Mouse (Mus musculus): ENCODE results near the gene Zfp3. TPM values are rescaled to one million over a fixed set of nuclear protein-coding genes. Genes with fewer than 3 reads are reported as not detected.
"Not testable (repeated sequence)": the region's sequence is repeated elsewhere in the genome, so short reads cannot be mapped to it uniquely, and the experiment has no call there.

Zfp3 gene
- polyA plus RNA-seq, 1 experiment from 2014 or later: 14.9 TPM

DNA sequence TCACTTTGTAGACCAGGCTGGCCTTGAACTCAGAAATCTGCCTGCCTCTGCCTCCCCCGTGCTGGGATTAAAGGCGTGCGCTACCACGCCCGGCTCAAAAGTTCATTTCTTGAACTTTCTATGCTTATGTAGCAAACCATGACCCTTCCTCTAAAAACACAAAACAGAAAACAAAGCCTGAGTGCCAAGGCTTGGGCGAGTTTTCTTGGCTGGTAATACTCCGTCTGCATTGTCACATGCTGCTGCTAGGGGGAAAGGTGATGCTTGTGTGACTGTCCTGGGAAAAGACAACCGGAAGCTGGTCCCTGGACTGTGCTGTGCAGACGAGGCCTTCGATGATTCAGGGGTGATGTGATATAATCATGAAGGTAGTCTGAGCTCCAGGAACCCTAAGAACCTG lies 10.9 kb upstream of the Zfp3 start:
- H3K9ac ChIP-seq (ENCODE audit: low read length): no peak overlapping the region
- no peaks in the 10 kb centered on the region for H3K4me1 ChIP-seq (ENCODE audit: control insufficient read depth, insufficient read depth, low read length)
- ATAC-seq (no peak), DNase-seq (ENCODE audit: low spot score) (no peak)
- H3K9me3 ChIP-seq (replicated peaks; ENCODE audit: control insufficient read depth, low read length): no peaks in the 10 kb centered on the region
- no peak overlapping the region for H3K4me2 ChIP-seq (ENCODE audit: low read length)
- H3K36me3 ChIP-seq (ENCODE audit: control insufficient read depth, insufficient read depth, low read length): no peaks in the 10 kb centered on the region
- H3K27ac ChIP-seq (ENCODE audit: low read depth, low read length): no peak overlapping the region
- 89% methylated on average over 10 of the region's 10 CpGs for WGBS
- H3K4me3 ChIP-seq (ENCODE audit: low read depth, low read length): no peak overlapping the region
- no peaks in the 10 kb centered on the region for H3K27me3 ChIP-seq (replicated peaks; ENCODE audit: control insufficient read depth, insufficient read depth, low read length)

DNA sequence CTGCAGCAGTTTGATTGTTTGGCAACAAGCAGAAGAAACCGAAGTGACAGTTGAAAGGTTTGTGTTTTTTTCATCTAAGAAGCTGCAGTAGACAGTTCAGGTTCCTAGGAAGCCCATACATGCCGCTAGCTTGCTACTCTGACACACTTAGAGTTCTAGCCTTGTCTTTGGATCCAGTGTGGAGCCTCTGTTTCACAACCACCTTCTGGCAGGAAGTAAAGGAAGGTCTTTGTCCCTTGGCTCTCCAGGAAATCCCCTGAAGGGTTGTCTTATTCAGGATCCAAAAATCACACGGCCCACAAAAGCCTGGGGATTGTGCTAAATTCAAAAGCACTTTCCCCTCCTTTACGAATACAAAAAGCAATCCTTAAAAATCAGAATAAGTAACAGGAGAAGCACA lies 9.5 kb upstream of the Zfp3 start:
- H3K27ac ChIP-seq (ENCODE audit: low read depth, low read length): no peak overlapping the region
- 40% methylated on average over 4 of the region's 4 CpGs for WGBS
- H3K9ac ChIP-seq (ENCODE audit: low read length): no peak overlapping the region
- no peak overlapping the region for H3K4me2 ChIP-seq (ENCODE audit: low read length)
- H3K4me1 ChIP-seq (ENCODE audit: control insufficient read depth, insufficient read depth, low read length): no peaks in the 10 kb centered on the region
- DNase-seq (ENCODE audit: low spot score): no peak
- ATAC-seq: no peak
- H3K36me3 ChIP-seq (ENCODE audit: control insufficient read depth, insufficient read depth, low read length): no peaks in the 10 kb centered on the region
- H3K4me3 ChIP-seq (ENCODE audit: low read depth, low read length): no peak overlapping the region
- H3K27me3 ChIP-seq (replicated peaks; ENCODE audit: control insufficient read depth, insufficient read depth, low read length): no peaks in the 10 kb centered on the region
- no peaks in the 10 kb centered on the region for H3K9me3 ChIP-seq (replicated peaks; ENCODE audit: control insufficient read depth, low read length)

DNA sequence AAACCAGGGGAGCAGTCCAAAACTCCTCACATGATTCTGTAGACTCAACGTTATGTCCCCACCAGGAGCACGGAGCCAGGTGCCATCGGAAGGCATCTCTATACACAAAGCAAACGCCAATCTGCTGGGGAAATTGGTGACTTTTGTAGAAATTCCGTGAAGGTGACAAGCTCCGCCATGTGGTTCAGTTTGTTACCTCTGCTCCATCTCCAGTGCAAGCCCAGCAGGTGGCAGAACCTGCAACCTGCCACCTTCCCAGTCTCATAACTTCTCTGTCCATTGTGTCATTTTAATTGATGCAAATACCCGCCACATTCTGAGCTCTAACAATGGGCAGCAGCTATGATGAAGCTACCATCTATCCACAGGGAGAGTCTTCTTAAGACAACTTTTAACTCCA lies 9.1 kb upstream of the Zfp3 start:
- H3K36me3 ChIP-seq (ENCODE audit: control insufficient read depth, insufficient read depth, low read length): no peaks in the 10 kb centered on the region
- H3K9me3 ChIP-seq (replicated peaks; ENCODE audit: control insufficient read depth, low read length): no peaks in the 10 kb centered on the region
- no peaks in the 10 kb centered on the region for H3K27me3 ChIP-seq (replicated peaks; ENCODE audit: control insufficient read depth, insufficient read depth, low read length)
- ATAC-seq (no peak), DNase-seq (ENCODE audit: low spot score) (no peak)
- H3K4me3 ChIP-seq (ENCODE audit: low read depth, low read length): no peak overlapping the region
- H3K27ac ChIP-seq (ENCODE audit: low read depth, low read length): no peak overlapping the region
- no peak overlapping the region for H3K4me2 ChIP-seq (ENCODE audit: low read length)
- 52% methylated on average over 7 of the region's 7 CpGs for WGBS
- no peaks in the 10 kb centered on the region for H3K4me1 ChIP-seq (ENCODE audit: control insufficient read depth, insufficient read depth, low read length)
- no peak overlapping the region for H3K9ac ChIP-seq (ENCODE audit: low read length)

DNA sequence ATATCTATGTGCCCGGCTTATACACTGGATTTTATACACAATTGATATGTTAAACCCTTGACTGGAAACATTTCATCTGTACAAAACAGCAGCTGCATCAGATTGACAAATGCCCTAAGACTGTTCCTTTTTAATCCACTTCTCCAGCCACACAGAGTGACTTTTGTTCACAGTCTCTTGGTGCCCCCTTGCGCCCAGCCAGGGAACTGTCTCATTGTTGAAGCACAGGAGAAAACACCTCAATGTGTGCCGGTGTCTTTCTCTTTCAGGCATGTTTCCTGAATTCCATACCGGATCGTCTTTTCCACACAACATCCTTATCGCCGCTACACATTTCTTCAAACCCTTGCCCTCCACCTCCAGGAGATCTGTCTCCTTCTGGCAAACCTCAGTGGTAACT lies 8.4 kb upstream of the Zfp3 start:
- Histone ChIP-seq H3K36me3 (ENCODE audit: control insufficient read depth, insufficient read depth, low read length) (no peaks in the 10 kb centered on the region), H3K27me3 (replicated peaks; ENCODE audit: control insufficient read depth, insufficient read depth, low read length) (no peaks in the 10 kb centered on the region), H3K4me1 (ENCODE audit: control insufficient read depth, insufficient read depth, low read length) (no peaks in the 10 kb centered on the region), H3K9me3 (replicated peaks; ENCODE audit: control insufficient read depth, low read length) (no peaks in the 10 kb centered on the region), H3K4me3 (ENCODE audit: low read depth, low read length) (no peak overlapping the region), H3K4me2 (ENCODE audit: low read length) (no peak overlapping the region), H3K9ac (ENCODE audit: low read length) (peak overlapping the region; percentile 51; the same call in 1 of the 2 replicates), H3K27ac (ENCODE audit: low read depth, low read length) (no peak overlapping the region)
- ATAC-seq (no peak), DNase-seq (ENCODE audit: low spot score) (peak; percentile 85)
- 11% methylated on average over 7 of the region's 7 CpGs for WGBS

DNA sequence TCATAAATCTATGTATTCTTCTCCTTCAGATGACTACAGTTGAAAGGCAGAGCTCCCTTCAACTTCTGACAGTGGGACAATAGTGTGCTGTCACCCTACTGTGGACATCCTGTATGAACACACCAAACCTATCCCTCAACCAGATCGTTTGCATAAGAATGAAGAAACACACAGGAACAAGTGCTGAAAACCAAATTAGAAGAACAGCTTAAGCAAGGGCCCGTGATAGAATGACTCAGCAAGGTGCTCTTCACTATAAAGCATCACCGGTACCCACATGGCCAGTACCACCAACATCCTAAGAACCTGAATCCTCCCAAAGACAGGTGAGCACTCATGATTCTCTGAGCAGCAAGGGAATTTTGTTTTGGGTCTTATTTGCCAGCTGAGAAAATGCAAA lies 3.6 kb upstream of the Zfp3 start:
- DNase-seq (ENCODE audit: low spot score); H3K27ac ChIP-seq (ENCODE audit: low read depth, low read length); H3K9ac ChIP-seq (ENCODE audit: low read length); H3K4me1 ChIP-seq (ENCODE audit: control insufficient read depth, insufficient read depth, low read length); H3K9me3 ChIP-seq (replicated peaks; ENCODE audit: control insufficient read depth, low read length); H3K4me2 ChIP-seq (ENCODE audit: low read length); H3K27me3 ChIP-seq (replicated peaks; ENCODE audit: control insufficient read depth, insufficient read depth, low read length); ATAC-seq; H3K36me3 ChIP-seq (ENCODE audit: control insufficient read depth, insufficient read depth, low read length); H3K4me3 ChIP-seq (ENCODE audit: low read depth, low read length): not testable (repeated sequence)
- 60% methylated on average over 3 of the region's 3 CpGs for WGBS

DNA sequence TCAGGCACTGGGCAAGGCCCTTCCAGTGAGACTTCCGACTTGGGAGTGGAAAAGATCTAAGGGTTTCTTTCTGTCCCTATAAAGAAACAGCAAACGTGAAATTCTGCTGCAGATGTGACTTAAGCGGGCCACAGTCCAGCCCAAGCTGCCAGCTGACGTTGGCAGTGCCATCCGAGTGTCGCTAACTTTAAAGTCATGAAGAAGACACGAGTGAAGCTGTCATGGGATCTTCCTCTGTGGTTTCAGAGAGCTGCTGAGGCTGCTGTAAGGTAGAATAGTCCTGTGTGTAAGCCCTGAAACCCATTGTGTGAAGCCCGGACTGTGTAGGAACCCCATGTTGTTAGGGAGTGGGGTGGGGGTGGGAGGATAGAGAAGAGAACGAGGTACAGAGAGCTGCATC lies 1.4 kb upstream of the Zfp3 start:
- 85% methylated on average over 9 of the region's 9 CpGs for WGBS
- DNase-seq (ENCODE audit: low spot score): no peak
- no peak for ATAC-seq

DNA sequence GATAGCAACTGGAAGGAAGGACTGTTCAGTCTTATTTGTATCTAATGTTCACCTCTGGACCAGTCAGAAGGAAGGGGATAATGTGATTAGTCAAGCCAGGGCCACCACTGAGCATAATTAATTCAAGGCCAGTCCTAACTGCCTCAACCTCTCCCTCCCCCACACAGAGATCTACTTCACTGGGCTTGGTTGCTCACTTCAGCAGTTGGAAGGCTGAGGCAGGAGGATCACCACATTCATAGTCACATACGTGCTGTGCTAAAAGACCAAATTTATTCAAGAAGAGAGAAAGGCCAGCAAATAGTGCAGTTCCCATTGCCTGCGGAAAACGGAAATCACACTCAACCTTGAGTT lies 450 bp upstream of the Zfp3 start:
- H3K27ac ChIP-seq (ENCODE audit: low read depth, low read length): peak overlapping the region; percentile 27; the same call in 1 of the 2 replicates
- ATAC-seq (peak; percentile 34), DNase-seq (ENCODE audit: low spot score) (no peak)
- H3K4me3 ChIP-seq (ENCODE audit: low read depth, low read length): peak overlapping the region; percentile 77
- peak overlapping the region; percentile 84 for H3K9ac ChIP-seq (ENCODE audit: low read length)
- peak overlapping the region; percentile 77 for H3K4me2 ChIP-seq (ENCODE audit: low read length)
- H3K36me3 ChIP-seq (ENCODE audit: control insufficient read depth, insufficient read depth, low read length): 0 out of 2 replicates have a peak, but pooled peaks cover 2% of the 10 kb centered on the region
- WGBS: 28% methylated on average over 3 of the region's 3 CpGs
- no peaks in the 10 kb centered on the region for H3K9me3 ChIP-seq (replicated peaks; ENCODE audit: control insufficient read depth, low read length)
- no peaks in the 10 kb centered on the region for H3K27me3 ChIP-seq (replicated peaks; ENCODE audit: control insufficient read depth, insufficient read depth, low read length)
- peaks cover 5% of the 10 kb centered on the region; the same call in 1 of the 2 replicates for H3K4me1 ChIP-seq (ENCODE audit: control insufficient read depth, insufficient read depth, low read length)

More for the DNA sequence above, 1.4 kb upstream of the Zfp3 start:
- Histone ChIP-seq H3K4me1 (ENCODE audit: control insufficient read depth, insufficient read depth, low read length) (peaks cover 5% of the 10 kb centered on the region; the same call in 1 of the 2 replicates), H3K36me3 (ENCODE audit: control insufficient read depth, insufficient read depth, low read length) (no peaks in the 10 kb centered on the region), H3K27me3 (replicated peaks; ENCODE audit: control insufficient read depth, insufficient read depth, low read length) (no peaks in the 10 kb centered on the region), H3K9ac (ENCODE audit: low read length) (no peak overlapping the region), H3K4me3 (ENCODE audit: low read depth, low read length) (no peak overlapping the region), H3K27ac (ENCODE audit: low read depth, low read length) (no peak overlapping the region), H3K4me2 (ENCODE audit: low read length) (no peak overlapping the region), H3K9me3 (replicated peaks; ENCODE audit: control insufficient read depth, low read length) (no peaks in the 10 kb centered on the region)

DNA sequence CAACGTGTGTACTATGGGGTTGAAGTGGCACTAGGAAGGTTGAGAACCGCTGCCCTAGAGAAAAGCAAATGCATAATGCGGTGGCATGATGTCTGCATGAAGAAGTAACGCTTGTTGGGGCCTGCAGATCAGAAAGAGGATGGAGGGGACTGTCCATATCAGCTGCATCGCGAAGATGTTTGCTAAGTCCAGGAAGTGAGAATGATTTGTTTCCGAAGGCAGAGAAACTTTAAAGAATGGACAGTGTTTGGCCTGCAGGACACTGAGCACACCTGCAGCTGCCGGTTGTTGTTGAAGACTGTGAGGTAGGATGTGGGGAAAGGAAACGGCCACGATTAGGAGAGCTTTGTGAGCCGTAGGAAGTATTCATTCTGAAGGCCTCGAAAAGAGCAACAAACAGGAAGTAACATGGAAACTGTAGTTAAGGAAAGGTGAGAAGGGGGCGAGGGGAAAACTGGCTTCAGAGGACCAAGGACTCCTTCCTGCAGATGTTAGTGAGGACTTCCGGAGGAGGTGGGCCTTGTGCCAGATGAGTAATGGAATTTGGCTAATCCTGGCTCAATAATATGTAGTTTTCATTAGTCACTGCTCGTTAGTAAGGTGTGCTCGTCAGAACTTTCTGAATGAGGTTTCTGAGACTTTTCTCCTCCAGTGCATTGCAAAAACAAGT lies 1.9 kb downstream of the Zfp3 start:
- Histone ChIP-seq H3K4me2 (ENCODE audit: low read length) (no peak overlapping the region), H3K36me3 (ENCODE audit: control insufficient read depth, insufficient read depth, low read length) (0 out of 2 replicates have a peak, but pooled peaks cover 4% of the 10 kb centered on the region), H3K27me3 (replicated peaks; ENCODE audit: control insufficient read depth, insufficient read depth, low read length) (no peaks in the 10 kb centered on the region), H3K4me1 (ENCODE audit: control insufficient read depth, insufficient read depth, low read length) (peaks cover 5% of the 10 kb centered on the region; the same call in 1 of the 2 replicates), H3K27ac (ENCODE audit: low read depth, low read length) (no peak overlapping the region), H3K9me3 (replicated peaks; ENCODE audit: control insufficient read depth, low read length) (no peaks in the 10 kb centered on the region), H3K9ac (ENCODE audit: low read length) (no peak overlapping the region), H3K4me3 (ENCODE audit: low read depth, low read length) (no peak overlapping the region)
- 71% methylated on average over 16 of the region's 16 CpGs for WGBS
- ATAC-seq (no peak), DNase-seq (ENCODE audit: low spot score) (no peak)

DNA sequence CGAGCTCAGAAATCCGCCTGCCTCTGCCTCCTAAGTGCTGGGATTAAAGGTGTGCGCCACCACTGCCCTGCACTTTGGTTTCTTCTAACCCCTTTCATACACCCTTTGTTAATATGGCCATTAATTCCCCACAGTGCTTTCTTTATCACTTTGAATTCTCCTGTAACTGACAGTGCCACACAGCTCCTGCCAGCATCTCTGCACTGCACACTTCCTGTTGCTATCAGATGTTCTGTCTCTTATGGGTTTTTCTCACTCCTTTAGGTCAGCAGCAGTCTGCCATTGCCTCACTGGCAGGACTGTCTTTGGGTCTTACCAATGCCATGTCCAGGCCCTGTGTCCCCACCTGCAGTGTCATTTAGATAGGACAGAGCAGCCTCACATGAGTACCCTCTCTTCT lies 6.8 kb downstream of the Zfp3 start:
- Histone ChIP-seq H3K4me1 (ENCODE audit: control insufficient read depth, insufficient read depth, low read length) (no peaks in the 10 kb centered on the region), H3K9ac (ENCODE audit: low read length) (no peak overlapping the region), H3K9me3 (replicated peaks; ENCODE audit: control insufficient read depth, low read length) (no peaks in the 10 kb centered on the region), H3K4me3 (ENCODE audit: low read depth, low read length) (no peak overlapping the region), H3K36me3 (ENCODE audit: control insufficient read depth, insufficient read depth, low read length) (peaks cover 33% of the 10 kb centered on the region), H3K27ac (ENCODE audit: low read depth, low read length) (no peak overlapping the region), H3K4me2 (ENCODE audit: low read length) (no peak overlapping the region), H3K27me3 (replicated peaks; ENCODE audit: control insufficient read depth, insufficient read depth, low read length) (no peaks in the 10 kb centered on the region)
- no peak for DNase-seq (ENCODE audit: low spot score)
- ATAC-seq: no peak
- WGBS: 89% methylated on average over 3 of the region's 3 CpGs
